Mouse (Mus musculus) neural tube, embryonic 15.5 days (tissue): ENCODE results near the gene Ak9. TPM values are rescaled to one million over a fixed set of nuclear protein-coding genes. Genes with fewer than 3 reads are reported as not detected.
"Not testable (repeated sequence)": the region's sequence is repeated elsewhere in the genome, so short reads cannot be mapped to it uniquely, and the experiment has no call there.

Experiments used
- ATAC-seq: fragments of 200-750 bp; cut with Nextera tagmentation; 2 replicates; pipeline ENCODE4 v1.8.0; 2017; ENCODE audit warnings: mild to moderate bottlenecking, moderate TSS enrichment, moderate library complexity; ENCODE audit not compliant: low FRiP score
- H3K27ac ChIP-seq: fragments of 300-500 bp; sonication (generic); replicated peaks from 2 replicates; pipeline ENCODE4 v1.5.1; 2015; ENCODE audit warnings: mild to moderate bottlenecking, inconsistent platforms
- H3K27me3 ChIP-seq: fragments of 300-500 bp; sonication (generic); replicated peaks from 2 replicates; pipeline ENCODE4 v1.6.1; 2015; ENCODE audit warnings: inconsistent platforms
- H3K36me3 ChIP-seq: fragments of 300-500 bp; sonication (generic); 2 replicates; pipeline ENCODE4 v1.6.1; 2015; ENCODE audit warnings: inconsistent platforms
- H3K4me1 ChIP-seq: fragments of 300-500 bp; sonication (generic); 2 replicates; pipeline ENCODE4 v1.6.1; 2015; ENCODE audit warnings: inconsistent platforms
- H3K4me2 ChIP-seq: fragments of 300-500 bp; sonication (generic); 2 replicates; pipeline ENCODE4 v1.6.1; 2015; ENCODE audit warnings: inconsistent platforms, mild to moderate bottlenecking, moderate library complexity
- H3K4me3 ChIP-seq: fragments of 300-500 bp; sonication (generic); replicated peaks from 2 replicates; pipeline ENCODE4 v1.5.1; 2015; ENCODE audit warnings: mild to moderate bottlenecking, inconsistent platforms
- H3K9ac ChIP-seq: fragments of 300-500 bp; sonication (generic); replicated peaks from 2 replicates; pipeline ENCODE4 v1.6.1; 2015; ENCODE audit warnings: mild to moderate bottlenecking, inconsistent platforms
- H3K9me3 ChIP-seq: fragments of 300-500 bp; sonication (generic); replicated peaks from 2 replicates; pipeline ENCODE4 v1.6.1; 2016; ENCODE audit warnings: inconsistent platforms
- WGBS: fragments of 180-500 bp; shearing (Covaris S2); methylation state at CpG from one replicate; pipeline ENCODE4 v1.1.7; 2015; ENCODE audit warnings: mixed read lengths; 5-methylcytosine and 5-hydroxymethylcytosine counted together
- polyA plus RNA-seq: library from polyadenylated mRNA; unstranded; fragments of >200 nt; fragmentation: Nextera tagmentation; extraction: Ambion mirVana; gene quantifications from 2 replicates; pipeline ENCODE4 v1.2.1, GENCODE M21; 2015

Gene Ak9
- polyA plus RNA-seq, 1 experiment from 2014 or later = 0.10 TPM

DNA sequence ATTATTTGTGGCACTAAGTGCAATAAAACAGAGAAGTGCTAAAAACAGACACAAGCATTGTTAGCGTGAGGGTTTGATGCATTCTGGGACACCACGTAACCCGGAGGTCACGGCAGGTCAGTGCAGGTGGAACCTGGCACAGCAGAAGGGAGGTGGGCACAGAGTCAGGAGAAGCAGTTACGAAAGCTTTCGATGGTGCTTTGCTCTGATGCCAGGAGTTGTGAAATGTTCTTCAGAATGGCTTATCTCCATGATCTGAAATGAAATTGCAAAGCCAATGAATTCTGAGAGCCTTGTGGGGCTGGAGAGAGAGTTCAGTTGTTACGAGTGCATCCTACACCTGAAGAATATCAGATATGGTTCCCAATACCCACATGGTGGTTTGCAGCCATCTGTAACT is 37.6 kb downstream of the Ak9 start:
- Histone ChIP-seq H3K9me3 (no peaks in the 10 kb centered on the region), H3K9ac (no peak overlapping the region), H3K27ac (no peak overlapping the region), H3K4me3 (no peak overlapping the region), H3K4me2 (no peak overlapping the region), H3K36me3 (no peaks in the 10 kb centered on the region), H3K4me1 (no peaks in the 10 kb centered on the region), H3K27me3 (no peaks in the 10 kb centered on the region)
- WGBS = 92% methylated on average over 7 of the region's 7 CpGs
- ATAC-seq = no peak

DNA sequence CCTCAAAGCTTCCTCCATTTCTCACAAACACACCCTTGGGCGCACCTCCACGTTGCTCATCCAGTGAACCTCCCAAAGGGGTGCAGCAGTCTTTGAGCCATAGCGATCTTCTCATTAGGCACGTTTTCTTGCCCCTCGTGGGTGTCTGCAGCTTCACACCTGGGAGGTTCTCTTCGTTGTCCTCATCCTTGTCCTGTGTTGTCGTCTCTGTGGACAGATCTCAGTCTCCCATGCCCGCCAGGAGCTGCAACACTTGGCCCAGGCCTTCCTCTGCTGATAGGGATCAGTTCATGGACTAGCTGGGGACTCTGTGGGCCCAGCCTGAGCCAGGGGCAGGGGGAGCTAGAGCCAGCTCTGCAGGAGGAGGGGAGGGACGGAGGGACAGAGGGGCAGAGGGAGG is 61.3 kb downstream of the Ak9 start:
- Histone ChIP-seq H3K4me2 (no peak overlapping the region), H3K4me3 (no peak overlapping the region), H3K4me1 (no peaks in the 10 kb centered on the region), H3K27ac (no peak overlapping the region), H3K9ac (no peak overlapping the region), H3K36me3 (no peaks in the 10 kb centered on the region), H3K9me3 (no peaks in the 10 kb centered on the region), H3K27me3 (no peaks in the 10 kb centered on the region)
- 90% methylated on average over 9 of the region's 9 CpGs for WGBS
- ATAC-seq = no peak

GRCm38 (mm10) chr10:41380466-41380865 is 76.7 kb downstream of the Ak9 start:
- 81% methylated on average over 12 of the region's 12 CpGs for WGBS
- ATAC-seq = no peak
- Histone ChIP-seq H3K9ac (no peak overlapping the region), H3K9me3 (no peaks in the 10 kb centered on the region), H3K4me1 (no peaks in the 10 kb centered on the region), H3K27ac (no peak overlapping the region), H3K27me3 (no peaks in the 10 kb centered on the region), H3K4me3 (no peak overlapping the region), H3K36me3 (no peaks in the 10 kb centered on the region), H3K4me2 (no peak overlapping the region)

- Histone ChIP-seq H3K4me3 (no peak overlapping the region), H3K9ac (no peak overlapping the region), H3K4me1 (no peaks in the 10 kb centered on the region), H3K4me2 (no peak overlapping the region), H3K9me3 (no peaks in the 10 kb centered on the region), H3K36me3 (no peaks in the 10 kb centered on the region), H3K27ac (no peak overlapping the region), H3K27me3 (no peaks in the 10 kb centered on the region)
- ATAC-seq = no peak
- WGBS = 63% methylated on average over 15 of the region's 15 CpGs
Observed at GRCm38 (mm10) chr10:41385506-41386221, 81.9 kb downstream of the Ak9 start.

DNA sequence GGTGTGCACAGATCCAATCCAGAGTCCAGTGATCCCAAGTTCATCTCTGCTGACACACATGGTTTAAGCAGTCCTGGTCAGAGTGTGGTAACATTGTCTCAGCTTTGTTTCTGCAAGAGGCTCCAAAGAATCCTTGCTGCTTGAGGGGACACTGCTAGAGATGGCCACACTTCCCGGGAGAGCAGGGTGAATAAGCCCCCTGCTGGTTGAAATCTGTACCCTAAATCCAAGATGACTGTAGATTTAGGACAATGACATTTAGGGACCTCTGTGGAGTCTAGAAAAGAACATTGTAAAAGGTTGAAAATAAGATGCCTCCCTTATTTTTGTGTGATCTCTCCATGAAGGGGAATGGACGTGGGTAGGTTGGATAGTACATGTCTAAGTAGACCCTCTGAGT is 89.8 kb downstream of the Ak9 start:
- 65% methylated on average over 2 of the region's 2 CpGs for WGBS

DNA sequence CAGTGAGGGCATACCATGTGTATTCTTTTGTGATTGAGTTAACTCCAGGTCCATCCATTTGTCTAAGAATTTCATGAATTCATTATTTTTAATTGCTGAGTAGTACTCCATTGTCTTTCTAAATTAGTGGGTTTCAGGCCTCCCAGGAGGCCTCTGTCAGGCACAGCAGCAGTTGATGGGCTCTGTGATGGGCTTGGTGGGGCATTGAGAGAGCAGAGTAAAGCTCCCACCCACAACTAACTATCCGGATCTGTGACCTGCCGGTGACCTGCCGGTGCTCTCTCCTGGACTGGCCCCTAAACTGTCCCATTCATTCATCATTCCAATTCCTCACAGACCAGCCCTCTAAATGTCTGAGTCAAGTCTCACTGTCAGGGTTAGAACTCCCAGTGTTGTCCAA is 97.3 kb downstream of the Ak9 start:
- H3K9ac ChIP-seq = no peak overlapping the region
- H3K27ac ChIP-seq = no peak overlapping the region
- 86% methylated on average over 3 of the region's 3 CpGs for WGBS
- no peak for ATAC-seq
- H3K4me3 ChIP-seq = no peak overlapping the region
- no peaks in the 10 kb centered on the region for H3K4me1 ChIP-seq
- no peaks in the 10 kb centered on the region for H3K36me3 ChIP-seq
- no peak overlapping the region for H3K4me2 ChIP-seq
- H3K9me3 ChIP-seq = no peaks in the 10 kb centered on the region
- H3K27me3 ChIP-seq = no peaks in the 10 kb centered on the region

More for the DNA sequence above, 89.8 kb downstream of the Ak9 start:
- H3K36me3 ChIP-seq = no peaks in the 10 kb centered on the region
- no peaks in the 10 kb centered on the region for H3K9me3 ChIP-seq
- no peak overlapping the region for H3K4me3 ChIP-seq
- H3K4me2 ChIP-seq = no peak overlapping the region
- H3K9ac ChIP-seq = no peak overlapping the region
- H3K27me3 ChIP-seq = no peaks in the 10 kb centered on the region
- ATAC-seq = no peak
- H3K4me1 ChIP-seq = no peaks in the 10 kb centered on the region
- no peak overlapping the region for H3K27ac ChIP-seq

GRCm38 (mm10) chr10:41403364-41403763 is 99.6 kb downstream of the Ak9 start:
- WGBS = 79% methylated on average over 2 of the region's 2 CpGs
- Histone ChIP-seq H3K4me1 (no peaks in the 10 kb centered on the region), H3K36me3 (no peaks in the 10 kb centered on the region), H3K27ac (no peak overlapping the region), H3K9me3 (no peaks in the 10 kb centered on the region), H3K4me3 (no peak overlapping the region), H3K4me2 (no peak overlapping the region), H3K27me3 (no peaks in the 10 kb centered on the region), H3K9ac (no peak overlapping the region)
- ATAC-seq = no peak

DNA sequence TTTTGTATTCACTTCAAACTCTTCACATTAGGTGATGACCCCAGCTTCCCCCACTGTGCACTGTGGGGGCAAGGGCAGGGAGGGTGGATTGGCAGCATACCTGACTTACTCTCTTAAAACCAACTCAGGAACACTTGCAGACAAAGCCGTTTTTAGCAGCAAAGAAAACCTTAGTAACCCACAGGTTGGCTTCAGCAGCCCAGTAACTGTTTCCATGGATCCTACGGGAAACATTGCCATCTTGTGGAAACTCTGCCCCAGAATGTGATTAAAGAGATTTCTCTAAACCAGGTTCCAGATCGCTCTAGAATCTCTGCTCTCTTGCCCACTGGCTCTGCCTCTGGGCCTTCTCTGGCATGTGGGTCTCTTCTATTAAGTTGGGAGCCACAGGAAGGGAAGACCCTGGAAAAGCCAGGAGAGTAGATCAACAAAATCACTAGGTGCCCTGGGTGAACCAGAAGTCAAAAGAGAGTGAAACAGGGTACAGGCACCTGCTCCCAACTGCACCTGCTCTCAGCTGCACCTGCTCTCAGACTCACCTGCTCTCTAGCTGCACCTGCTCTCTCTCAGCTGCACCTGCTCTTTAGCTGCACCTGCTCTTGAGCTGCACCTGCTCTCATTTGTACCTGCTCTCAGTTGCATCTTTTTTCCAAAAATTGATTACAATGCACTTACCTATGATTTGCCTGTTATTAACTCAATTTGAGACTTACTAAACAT is 100.3 kb downstream of the Ak9 start:
- no peaks in the 10 kb centered on the region for H3K36me3 ChIP-seq
- no peak overlapping the region for H3K27ac ChIP-seq
- H3K27me3 ChIP-seq = no peaks in the 10 kb centered on the region
- WGBS = 39% methylated on average over 3 of the region's 3 CpGs
- H3K9me3 ChIP-seq = no peaks in the 10 kb centered on the region
- no peaks in the 10 kb centered on the region for H3K4me1 ChIP-seq
- no peak overlapping the region for H3K9ac ChIP-seq
- no peak for ATAC-seq
- no peak overlapping the region for H3K4me2 ChIP-seq
- H3K4me3 ChIP-seq = no peak overlapping the region

- not testable (repeated sequence) for ATAC-seq, H3K27me3 ChIP-seq, H3K9ac ChIP-seq, H3K27ac ChIP-seq, H3K4me1 ChIP-seq, H3K4me3 ChIP-seq, H3K36me3 ChIP-seq, H3K9me3 ChIP-seq, H3K4me2 ChIP-seq
- 93% methylated on average over 4 of the region's 4 CpGs for WGBS
Observed at GRCm38 (mm10) chr10:41410176-41410575, 106.4 kb downstream of the Ak9 start.

GRCm38 (mm10) chr10:41410821-41411220 is 107.0 kb downstream of the Ak9 start:
- WGBS = 95% methylated on average over 1 of the region's 1 CpGs
- not testable (repeated sequence) for H3K36me3 ChIP-seq, H3K27ac ChIP-seq, H3K4me3 ChIP-seq, H3K4me1 ChIP-seq, H3K27me3 ChIP-seq, H3K9me3 ChIP-seq, ATAC-seq, H3K9ac ChIP-seq, H3K4me2 ChIP-seq

GRCm38 (mm10) chr10:41413471-41413870 is 109.7 kb downstream of the Ak9 start:
- H3K4me2 ChIP-seq, H3K27me3 ChIP-seq, H3K27ac ChIP-seq, H3K4me3 ChIP-seq, H3K9ac ChIP-seq, H3K4me1 ChIP-seq, ATAC-seq, H3K36me3 ChIP-seq, H3K9me3 ChIP-seq: not testable (repeated sequence)
- whole genome bisulfite sequencing = 95% methylated on average over 1 of the region's 1 CpGs

DNA sequence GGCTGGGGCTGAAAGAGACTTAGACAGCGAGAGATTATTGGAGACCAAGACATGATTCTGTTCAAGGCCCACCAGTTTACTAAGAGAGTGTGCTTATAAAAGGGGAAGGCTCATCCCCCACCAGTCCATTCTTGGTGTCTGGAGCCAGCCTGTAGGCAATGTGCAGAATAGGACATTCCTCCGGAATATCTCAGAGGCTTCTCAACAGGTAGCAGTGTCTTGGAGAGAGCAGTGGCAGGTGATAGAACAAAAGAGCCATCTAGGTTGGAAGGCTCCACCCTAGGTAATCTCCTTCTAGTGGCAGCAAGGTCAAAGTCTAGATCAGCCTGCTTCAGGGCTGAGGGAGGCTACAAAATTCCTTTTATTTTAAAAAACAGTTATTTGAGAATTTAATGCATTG is 111.6 kb downstream of the Ak9 start:
- not testable (repeated sequence) for H3K4me3 ChIP-seq, H3K4me1 ChIP-seq, H3K36me3 ChIP-seq, ATAC-seq, H3K4me2 ChIP-seq, H3K9ac ChIP-seq, H3K9me3 ChIP-seq, H3K27ac ChIP-seq, H3K27me3 ChIP-seq
- WGBS = 97% methylated on average over 2 of the region's 2 CpGs
